Mouse (Mus musculus) kidney, adult 11 months (tissue): ENCODE results near the gene Abcd3.
"Not testable (repeated sequence)": the region's sequence is repeated elsewhere in the genome, so short reads cannot be mapped to it uniquely, and the experiment has no call there.

Experiments used
- DNase-seq: peaks from one replicate; pipeline ENCODE4 v3.0.0; 2022

Abcd3 gene

DNA sequence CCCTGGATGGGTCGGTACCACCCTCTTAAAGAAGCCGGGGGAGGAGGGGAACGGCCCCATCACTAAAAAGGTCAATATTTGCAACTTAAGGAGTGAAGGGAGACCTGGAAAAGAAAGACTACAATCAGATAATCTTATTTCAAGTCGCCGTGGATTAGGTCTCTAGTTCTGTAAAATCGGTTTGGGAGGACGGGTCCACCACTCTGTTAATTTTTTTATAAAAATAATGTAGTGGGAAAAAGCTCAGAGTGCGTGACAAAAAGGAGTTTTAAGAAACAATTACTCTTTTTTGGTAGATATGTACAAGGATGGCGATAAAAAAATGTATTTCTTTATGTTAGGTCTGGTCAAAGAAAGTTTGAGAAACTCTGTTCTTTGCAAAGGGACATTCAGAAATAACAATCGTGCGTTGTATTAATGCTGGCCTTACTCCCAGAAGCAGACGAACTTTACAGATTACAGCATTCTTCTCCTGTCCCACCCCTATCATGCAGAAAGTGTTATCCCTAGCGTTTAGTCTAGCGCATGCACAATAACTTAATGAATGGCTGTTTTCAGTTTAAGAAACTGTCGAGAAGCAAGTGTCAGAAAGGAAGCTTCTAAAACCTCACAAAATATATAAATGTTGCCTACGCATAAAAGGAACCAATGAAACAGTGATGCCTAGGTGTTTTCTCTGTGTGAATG lies 590 bp upstream of the Abcd3 start:
- DNase-seq = no peak

DNA sequence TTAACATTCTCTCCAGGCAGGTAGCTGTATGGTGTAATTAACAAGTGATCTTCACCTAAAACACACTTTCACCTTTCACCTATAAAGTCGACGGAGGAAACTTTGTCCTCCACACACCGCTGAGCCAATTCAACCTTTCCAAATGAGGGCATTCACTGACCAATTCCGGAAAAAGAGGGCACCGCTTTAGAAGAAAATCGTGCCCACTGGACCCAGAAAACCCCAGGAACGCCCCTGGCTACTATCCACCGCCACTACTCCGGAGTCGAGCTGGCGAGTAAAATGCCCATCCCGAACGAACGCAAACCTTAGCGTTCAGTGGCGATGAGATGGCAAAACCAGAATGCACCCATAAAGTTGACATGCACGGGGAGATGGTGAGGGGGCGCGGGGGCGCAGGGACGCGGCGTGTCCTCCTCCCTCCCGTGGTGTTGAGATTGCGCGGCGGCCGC lies 663 bp downstream of the Abcd3 start:
- peak; percentile 86 for DNase-seq

DNA sequence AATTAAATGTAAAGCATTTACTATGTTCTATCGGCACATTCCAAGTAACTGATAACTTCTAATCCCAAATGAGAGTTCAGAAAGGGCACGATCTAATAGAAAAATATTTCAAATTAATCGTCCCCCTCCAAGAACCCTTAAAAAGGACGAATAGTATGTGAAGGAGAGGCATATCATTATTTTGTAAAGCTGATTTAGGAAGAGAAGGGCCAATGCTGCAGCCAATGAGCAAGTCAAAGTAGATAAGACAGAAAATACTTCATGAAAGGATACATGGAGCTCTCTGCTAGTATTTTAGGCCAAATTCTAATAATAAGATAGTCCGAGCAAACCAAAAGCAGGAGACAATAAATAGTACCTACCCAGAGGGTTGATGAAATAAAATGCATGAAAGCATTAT lies 1.3 kb downstream of the Abcd3 start:
- DNase-seq = no peak

DNA sequence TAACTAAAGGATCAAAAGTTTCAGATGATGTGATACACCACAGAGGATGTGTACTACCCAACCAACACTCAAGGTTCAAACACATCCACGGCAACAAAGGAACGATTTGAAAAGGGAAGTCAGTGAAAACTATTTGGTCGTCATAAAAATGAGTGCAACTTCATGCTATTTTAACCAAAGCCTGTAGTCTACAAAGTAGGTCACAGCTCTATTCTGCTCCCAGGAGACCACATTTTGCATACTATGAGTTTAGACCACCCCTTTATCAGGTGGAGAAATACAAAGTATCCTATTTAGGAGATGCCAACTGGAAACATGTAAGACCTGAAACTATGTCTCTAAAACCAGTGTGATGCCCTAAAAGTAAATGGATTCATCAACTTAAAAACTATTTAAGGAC lies 6.9 kb downstream of the Abcd3 start:
- no peak for DNase-seq

DNA sequence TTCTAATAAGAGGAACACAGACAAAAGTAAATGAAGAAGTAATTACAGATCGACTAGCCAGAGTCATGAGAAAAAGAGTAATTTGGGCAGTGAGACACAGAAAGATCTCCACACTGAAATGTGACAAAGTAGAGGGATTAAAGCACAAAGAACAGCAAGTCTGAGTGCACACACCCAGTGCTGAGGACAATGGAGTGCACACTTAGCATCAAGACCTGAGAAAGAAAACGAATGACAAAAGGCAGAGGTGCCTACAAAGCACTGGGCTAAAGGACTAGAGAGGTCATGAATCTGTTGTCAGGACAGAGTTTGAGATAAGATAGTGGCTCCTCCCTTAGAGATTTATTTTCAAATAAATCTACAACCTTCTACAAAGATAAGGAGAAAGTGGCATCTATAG lies 20.9 kb downstream of the Abcd3 start:
- DNase-seq = no peak

DNA sequence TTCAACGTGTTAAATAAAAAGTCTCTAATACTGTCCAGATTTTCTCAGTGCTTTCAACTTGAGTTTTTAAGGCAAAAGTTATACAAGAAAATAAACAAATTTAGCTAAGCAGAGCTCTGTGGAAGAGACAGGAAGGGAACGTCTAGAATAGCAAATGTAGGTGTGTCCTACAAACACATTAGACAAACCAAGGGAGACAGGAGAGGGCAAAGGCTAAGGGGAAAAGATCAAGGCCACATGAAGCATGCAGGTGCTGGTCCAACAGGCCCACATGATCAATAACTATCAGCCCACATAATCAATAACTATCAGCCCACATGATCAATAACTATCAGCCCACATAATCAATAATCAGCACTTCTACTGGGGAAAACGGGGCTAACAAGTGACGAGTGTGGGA lies 22.9 kb downstream of the Abcd3 start:
- DNase-seq = no peak

DNA sequence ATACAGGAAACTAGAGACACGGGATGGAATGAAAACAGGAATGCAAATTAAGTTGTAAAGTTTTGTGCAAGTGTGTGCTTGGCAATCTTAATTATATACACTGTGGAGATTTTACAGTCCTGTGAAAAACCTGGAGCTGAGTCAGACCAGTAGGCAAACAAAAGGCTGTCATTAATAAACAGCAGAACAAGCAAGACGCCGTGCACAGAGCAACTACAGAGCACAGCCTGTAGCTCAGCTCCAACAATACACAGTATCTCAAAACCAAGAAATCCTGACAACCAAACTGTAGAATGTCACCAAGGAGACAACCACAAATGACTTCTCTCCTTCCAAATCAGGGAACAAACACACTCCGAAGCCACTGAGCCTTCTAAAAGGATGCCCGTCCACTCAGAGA lies 24.7 kb downstream of the Abcd3 start:
- DNase-seq = no peak

DNA sequence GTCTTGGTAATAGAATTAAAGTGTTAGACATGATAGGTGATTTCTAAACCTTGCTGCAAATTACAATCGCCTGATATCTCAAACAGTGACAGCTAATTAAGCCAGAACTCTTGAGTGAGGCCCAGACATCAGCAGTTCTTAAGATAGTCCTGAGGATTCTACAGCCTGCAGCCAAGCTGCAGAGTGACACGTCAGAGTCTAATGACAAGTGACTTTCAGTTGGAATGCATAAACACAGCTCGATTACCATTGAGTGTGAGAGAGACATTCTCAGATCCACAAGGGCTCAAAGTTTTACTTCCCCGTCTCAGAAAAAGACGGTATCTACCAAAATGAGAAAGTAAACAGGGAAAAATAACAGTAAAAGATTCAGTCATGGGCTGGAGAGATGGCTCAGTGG lies 25.3 kb downstream of the Abcd3 start:
- DNase-seq = no peak

DNA sequence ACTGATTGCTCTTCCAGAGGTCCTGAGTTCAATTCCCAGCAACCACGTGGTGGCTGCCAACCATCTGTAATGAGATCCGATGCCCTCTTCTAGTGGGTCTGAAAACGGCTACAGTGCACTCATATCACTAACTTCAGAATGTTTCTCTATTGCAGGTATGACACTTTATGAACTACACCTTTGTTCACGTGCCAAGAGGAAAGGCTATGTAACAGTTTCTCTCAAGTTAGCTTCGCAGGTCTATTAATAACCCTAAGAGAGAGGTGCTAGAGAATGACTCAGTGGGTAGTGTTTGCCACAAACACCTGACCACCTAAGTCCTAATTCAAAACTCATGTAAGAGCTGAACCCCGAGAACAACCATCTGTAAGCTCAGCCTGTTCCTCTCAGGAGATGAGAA lies 32.1 kb downstream of the Abcd3 start:
- DNase-seq = no peak

DNA sequence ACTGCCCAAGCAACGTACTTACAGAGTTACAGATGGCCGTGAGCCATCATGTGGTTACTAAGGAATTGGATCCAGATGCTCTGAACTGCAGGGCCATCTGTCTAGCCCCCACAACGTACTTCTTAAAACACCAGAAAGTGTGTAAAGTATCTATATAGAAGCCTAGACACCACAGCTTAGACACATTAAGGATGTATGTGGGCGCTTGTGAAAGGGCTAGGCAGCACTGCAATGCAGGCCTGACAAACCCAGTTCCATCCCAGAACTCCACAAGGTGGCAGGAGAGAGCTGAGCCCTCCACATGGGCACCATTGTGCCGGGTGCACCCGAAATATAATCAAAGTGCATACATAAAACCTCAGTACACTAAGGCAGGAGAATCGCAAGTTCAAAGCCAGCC lies 37.2 kb downstream of the Abcd3 start:
- peak; percentile 22 for DNase-seq

DNA sequence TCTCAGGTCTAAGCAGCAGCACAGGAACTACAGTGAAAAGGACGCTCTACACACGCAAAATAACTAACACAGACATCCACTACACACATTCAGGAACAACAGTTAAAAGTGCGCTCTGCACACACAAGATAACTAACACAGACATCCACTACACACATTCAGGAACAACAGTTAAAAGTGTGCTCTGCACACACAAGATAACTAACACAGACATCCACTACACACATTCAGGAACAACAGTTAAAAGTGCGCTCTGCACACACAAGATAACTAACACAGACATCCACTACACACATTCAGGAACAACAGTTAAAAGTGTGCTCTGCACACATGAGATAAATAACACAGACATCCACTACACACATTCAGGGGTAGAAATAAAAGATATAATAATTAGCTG lies 41.8 kb downstream of the Abcd3 start:
- not testable (repeated sequence) for DNase-seq

DNA sequence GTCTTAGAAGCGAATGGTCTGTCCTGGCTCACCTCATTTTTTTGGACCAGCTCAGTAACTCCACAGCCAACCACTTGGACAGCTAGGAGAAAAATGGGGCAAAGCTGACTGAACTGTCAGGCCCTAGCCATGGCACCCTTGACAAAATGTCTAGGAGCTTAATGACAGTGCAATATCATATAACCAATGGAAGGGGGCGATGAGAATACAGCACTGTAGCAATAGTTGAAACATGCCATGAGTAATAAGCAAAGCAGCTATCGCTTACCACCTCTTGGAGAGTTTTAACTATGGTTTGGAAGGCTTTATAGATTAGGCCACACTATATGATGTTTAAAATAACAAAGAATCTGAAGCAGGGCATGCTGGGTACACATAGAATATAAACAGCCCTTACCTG lies 46.3 kb downstream of the Abcd3 start:
- DNase-seq = no peak

DNA sequence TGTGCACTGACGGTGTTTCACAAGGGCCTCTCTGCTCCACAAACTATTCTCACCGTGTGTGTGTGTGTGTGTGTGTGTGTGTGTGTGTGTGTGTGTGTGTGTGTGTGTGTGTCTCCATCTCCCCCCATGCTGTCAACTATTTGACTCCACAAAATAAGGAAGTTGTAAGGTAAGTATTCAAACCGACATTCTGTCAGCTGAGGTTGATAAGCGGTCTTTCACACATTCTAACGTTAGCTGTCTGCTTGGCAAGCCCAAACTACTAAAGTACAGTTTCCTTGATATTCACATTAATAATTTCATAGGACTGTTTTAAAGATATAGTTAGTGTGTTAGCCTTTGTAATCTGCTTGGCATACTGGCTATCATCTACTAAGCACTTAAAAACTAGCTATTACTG lies 48.3 kb downstream of the Abcd3 start:
- no peak for DNase-seq

DNA sequence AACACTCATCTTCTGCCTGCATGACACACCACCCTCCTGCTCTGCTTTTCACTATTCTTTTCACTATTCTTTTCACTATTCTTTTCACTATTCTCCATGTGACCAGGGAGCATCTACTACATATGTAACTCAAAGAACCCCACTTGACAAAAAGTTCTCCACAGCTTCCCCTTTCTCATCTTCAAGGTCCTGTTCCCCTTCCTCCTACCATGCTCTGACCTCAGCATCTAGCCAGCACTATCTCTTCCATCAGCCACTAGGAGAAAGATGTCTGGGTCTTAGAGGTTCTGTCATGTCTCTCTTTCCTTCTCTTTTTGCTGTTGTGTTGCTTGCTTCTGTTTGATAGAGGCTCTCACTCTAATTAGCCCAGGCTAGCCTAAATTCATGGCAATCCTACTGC lies 49.1 kb downstream of the Abcd3 start:
- DNase-seq = no peak

DNA sequence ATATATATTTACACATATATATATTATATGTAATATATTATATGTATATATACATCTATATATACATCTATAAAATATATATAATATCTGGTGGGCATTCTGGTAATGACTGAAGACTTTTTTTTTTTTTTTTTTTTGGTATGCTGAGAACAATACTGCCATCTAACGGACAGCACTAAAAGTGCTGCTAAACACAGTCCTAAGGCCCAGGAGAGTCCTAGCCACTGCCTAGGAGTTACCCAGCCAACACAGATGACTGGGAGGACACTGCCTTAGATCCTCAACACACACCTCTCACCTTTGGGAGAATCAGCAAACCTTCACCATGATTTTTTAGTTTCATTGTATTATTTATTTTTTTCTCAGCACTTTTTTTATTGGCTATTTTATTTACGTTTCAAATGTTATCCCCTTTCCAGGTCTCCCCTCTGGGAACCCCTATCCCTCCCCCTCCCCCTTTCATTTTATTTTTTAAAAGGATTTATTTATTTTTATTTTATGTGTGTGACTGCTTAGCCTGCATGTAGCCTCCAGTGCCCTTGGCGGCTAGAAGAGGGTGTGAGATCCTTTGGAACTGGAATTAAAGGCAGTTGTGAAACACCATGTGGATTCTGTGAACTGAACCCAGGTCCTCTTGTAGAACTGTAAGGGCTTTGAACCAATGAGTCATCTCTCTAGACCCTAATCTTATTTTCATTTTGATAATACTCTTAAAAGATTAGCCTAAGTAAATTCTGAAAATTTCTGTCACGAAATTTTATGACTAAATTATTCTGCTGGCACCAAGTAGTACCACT lies 52.8 kb downstream of the Abcd3 start:
- no peak for DNase-seq

DNA sequence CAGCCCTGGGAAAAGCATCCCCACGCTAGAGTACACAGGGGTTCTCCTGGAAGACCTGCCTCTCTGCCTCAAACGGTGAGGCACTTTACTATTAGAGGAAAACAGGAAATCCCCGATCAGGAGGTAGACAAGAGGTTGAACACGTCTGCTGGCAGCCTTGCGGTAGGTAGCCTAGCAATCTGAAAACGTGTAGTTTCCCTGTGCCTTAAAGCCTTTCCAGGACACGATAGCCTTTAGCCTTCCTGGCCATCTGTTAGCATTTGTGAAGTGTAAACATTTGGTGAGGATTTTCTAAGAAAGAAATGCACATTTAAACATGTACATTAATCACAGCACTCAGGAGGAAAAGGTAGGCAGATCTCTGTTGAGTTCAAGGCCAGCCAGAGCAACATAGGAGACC lies 56.7 kb downstream of the Abcd3 start:
- no peak for DNase-seq

DNA sequence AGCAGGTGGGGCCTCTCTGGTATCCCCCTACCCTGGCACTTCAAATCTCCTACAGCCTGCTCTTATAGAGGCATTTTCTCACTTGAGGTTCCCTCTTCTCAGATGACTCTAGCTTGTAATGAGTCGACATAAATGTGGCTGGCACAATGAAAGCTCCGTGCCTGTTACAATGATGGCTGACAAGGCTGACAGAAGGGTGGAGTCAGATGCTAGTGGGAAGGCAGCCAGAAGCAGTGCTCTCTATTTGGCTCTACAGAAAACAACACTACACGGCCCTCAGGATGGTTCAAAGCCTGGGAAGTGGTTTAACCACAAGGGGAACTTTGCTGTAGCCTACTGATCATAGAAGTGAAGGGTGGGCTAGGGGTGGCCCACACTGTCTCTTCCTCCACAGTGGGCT lies 60.0 kb downstream of the Abcd3 start:
- DNase-seq = no peak

DNA sequence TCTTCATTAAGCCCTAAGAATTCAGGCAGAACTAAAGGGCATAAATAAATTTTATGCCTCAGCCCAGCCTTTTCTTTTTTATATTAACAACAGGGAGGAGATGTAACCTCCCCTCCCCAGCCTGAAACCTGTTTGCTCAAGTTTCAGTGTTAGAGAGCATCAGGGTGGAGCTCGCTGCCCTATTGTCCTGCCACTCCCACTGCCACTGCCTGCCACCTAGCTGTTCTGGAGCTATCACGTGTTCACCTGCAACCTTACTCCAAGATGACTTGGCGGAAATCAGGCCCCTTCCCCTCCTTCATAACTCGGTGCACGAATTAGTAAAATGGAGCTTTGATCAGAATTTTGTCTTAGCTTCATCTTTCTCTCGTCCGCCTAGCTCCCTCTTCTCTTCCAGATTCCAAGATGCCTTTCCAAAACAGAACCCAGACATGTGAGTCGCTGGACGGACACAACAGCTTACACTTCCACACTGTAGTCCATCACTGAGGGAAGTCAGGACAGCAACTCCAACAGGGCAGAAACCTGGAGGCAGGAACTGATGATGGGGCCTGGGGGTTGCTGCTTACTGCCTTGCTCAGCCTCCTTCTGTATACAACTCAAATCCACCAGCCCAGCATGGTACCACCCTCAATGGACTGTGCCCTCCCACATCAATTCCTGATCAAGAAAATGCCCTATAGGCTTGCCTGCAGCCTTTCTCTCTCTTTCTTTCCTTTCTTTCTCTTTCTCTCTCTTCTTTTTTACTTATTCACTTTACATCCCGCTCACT lies 60.6 kb downstream of the Abcd3 start:
- not testable (repeated sequence) for DNase-seq

DNA sequence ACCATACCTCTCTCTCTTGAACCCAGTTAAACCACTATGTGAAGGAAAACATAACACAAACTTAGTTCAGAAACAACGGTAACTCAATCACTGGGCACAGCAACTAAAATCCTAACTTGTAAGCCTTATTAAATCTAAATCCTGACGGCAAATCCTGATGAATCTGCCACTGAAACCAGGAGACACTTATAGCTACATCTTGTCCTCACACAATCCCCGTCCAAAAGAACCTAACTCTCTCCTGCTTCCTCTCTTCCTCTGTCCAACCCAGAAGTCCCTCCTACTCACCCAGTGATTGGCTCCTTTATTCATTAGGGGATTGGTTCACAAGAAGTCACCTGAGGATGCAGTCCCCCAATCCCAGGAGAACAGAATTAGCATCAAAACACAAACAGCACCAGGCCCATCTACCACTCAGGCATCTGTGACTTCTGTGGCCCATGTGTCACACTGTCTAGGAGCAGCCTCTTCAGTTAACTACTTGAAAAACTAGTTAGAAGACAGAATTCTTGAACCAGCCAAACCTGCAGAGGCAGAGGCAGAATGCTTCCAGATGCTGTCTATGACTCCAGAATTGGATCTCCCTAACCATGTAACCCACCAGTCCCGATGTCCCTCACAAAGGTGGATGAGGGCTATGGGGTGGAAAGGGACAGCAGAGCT lies 73.8 kb downstream of the Abcd3 start:
- not testable (repeated sequence) for DNase-seq

DNA sequence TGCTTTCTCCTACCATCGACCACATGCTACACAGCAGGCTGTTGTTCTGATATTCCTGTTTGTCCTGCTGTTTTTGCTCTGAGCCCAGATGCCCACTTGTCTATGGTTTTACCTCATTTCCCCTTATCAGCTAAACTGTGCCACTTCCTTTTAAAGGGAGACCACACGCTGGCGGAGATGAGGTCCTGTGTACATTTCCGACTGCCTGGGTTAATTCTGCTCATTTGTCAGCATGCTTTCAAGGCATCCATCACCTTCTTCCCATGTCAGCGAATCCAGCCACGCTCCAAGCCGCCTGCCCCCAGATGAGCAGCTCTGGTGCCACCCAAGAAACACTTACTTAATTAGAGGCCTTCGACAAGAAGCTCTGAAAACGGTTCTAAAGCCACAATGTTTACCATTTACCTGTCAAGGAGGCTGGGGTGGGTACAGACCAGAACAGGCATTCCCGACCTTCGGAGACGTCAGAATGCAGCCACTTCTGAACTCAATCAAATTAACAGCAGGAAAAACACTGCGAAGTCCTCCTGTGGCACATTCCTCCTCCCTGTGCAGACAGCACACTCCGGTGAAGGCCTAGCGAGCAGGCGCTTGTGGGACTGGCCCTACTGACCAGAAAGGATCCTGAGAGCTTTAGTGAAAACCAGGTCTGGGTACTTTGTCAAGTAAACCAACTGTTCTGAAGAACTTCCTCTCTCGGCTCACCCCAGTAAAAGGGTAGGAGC lies 75.5 kb downstream of the Abcd3 start:
- DNase-seq = no peak

DNA sequence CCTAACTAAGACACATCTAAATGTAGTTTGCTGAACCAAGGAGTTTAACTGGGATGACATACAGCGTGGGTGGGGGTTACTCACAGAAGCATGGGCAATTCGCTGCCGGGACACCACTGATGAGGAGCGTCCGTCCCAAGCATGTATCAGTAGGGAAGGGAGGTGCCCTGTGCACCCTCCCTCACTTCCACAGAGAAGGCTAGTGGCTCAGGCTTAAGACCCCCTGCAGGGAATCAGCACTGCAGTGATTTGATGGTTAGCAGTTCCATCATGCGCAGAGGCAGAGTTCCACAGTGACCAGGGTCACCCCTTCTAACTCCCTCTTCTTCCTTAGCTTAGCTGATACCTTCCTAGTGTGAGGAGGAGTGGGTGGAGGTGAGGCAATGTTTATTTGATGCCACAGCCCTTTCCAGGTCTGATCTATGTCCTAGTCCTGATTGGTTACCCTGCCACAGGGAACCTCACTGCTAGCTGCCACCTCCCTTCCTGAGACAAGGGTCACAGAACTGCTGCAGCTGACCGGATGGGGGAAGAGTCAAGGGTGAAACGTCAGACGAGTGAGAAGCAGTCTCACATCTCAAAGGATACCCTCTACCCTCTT lies 76.3 kb downstream of the Abcd3 start:
- DNase-seq = no peak

DNA sequence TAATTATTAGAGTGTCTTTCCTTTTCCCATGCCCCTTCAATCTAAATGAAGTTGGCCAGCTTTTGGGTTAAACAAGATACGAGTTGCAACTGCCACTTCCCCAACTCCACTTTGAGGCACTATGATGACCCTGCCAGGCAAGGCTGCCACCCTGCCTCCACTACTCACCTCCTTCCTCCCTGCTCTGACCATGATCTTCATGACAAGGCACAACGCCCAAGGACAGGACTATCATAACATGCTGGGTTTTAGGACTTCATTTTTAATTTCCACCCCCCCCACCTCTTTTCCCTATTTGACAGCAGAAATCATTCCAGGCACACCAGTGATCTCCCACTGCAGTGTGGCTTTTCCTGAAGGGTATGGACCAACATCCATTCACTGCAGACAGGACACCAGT lies 77.2 kb downstream of the Abcd3 start:
- DNase-seq = no peak
